Mouse (Mus musculus): ENCODE results near the gene Scn4a.
"Not testable (repeated sequence)": the region's sequence is repeated elsewhere in the genome, so short reads cannot be mapped to it uniquely, and the experiment has no call there.

The Scn4a gene

DNA sequence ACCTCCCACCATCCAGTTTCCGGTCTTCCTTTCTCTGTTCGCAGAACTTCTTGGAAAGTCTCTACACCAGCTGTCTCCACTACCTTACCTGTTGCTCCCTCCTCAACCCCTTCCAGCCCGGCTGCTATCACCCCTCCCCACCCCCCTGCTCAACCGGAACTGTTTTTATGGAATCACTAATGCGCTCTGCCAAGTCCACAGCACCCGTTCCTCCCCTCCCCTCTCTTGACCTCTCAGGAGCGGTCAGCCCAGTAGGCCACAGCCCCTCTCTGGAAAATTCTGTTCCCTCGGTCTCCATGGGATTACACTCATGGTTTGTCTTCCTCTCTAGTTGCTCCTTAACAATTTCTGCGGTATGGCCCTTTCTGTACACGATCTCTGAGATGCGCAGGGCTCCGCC is at the start of gene Scn4a:
Gene Scn4a (minus strand): TSS at position 101 of the 400 bp plus-strand sequence.
- DNase-seq, result no peak

DNA sequence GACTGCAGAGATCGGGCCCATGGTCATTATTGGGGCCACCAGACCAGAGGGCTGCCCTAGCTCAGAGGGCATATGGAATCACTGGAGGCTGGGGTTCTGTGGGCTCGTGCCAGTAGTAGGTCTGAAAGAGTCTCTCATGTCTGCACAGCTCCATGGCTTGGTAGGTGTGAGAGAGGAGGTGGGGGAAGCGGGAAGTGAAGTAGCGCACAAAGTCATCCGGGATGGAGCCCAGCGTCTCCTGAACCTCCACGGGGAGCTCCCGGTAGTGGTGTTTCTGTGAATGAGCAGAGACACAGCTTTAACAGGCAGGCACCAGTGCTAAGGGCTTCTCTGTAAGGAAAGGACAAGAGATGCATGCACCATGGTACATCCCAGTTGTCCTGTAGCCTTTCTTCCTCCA is 45.4 kb upstream of the Scn4a start:
- DNase-seq, result no peak

DNA sequence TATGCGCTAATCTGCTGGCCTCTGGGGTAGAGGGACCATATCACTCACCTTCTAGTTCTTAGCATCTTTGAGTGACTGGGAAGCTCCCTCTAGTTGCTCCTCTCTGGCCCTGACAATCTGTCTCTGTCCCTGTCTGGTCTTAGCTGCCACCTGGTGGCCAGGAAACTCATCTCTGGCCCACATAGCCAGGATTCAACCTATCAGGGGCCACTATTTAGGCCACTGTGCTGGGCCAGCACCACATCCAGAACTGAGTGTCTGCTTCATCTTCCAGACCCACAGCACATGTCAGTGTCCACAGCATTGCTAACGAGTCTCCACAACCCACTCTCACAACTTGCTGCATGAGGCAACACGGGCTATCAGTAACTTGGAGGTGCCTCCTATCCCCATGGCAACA is 44.6 kb upstream of the Scn4a start:
- no peak for DNase-seq

DNA sequence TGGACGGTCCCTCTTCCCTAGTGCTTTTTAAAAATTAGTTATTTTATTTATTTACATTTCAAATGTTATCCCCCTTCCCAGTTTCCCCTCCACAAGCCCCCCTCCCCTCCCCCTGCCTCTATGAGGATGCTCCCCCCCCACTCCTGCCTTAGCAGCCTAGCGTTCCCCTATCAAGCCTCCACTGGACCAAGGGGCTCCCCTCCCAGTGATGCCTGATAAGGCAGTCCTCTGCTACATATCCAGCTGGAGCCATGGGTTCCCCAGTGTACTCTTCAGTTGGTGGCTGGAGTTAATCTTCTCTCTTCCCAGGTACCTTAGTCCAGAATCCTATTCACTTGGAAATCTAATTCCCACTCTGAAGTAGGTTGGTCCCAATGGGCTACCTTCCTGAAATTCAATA is 41.0 kb upstream of the Scn4a start:
- not testable (repeated sequence) for DNase-seq

DNA sequence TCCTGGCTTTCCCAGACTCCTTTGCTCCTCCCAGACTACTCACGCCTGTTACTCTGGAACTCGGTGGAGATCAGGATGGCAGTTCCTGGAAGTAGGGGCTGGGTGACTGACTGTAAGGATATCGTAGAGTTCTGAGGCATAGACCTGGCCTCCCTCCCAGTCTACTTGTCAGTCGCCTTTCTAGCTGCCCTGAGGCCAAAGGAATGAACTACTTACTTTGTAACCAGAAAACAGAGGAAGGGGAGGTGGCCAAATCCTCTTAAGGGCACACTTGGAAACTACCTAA is 40.2 kb upstream of the Scn4a start:
- DNase-seq, result no peak

DNA sequence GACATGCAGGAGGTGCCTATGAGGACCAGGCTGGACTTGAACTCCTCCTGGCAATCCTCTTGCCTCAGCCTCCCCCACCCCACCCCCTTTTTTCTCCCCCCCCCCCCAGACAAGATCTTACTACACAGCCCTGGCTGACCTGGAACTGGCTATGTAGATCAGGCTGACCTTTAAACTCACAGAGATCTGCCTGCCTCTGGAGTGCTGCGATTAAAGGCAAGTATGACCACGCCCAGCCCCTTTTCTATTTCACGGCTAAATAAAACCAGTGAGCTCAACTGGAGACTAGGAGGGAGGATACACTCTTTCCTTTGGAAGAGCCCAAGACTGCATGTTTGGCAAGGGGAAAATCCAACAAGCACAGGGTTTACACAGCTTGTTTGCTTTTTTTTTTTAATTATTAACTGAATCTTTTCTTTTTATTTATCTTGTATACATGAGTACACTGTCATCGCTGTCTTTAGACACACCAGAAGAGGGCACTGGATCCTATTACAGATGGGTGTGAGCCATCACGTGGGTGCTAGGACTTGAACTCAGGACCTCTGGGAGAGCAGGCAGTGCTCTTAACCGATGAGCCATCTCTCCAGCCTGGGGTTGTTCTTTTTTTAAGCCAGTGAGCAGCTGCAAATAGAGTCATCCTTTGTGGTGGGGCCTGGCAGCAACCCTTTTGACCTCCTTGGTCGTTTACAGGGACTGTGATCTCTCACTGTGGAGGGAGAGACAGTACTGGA is 39.7 kb upstream of the Scn4a start:
- no peak for DNase-seq

DNA sequence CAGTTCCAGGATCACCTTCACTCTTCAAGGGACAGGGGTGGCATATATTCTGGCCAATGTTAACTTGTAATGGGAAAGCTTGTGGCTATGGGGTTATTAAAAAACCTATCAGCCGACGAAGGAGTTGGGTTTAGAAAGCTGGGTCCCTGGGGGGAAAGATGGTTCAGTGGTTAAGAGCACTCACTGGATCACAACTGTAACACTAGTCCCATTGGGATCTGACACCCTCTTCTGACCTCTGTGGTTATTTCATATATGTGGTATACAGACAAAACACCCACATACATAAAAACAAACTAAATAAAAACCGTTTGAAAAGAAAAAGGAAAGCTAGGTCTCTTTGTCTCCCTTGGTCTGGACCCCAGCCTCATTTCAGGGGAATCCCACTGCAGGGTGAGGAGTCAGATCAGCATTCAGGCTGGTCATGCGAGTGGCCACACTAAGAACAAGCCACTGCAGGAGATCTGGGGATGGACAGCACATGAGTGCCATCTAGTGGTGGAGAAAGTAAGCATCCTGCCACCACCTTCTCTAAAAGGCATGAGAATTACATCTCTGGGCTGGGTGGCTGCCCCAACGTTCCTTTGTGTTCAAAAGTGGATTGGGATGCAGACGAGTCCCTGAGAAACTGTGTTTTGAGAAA is 38.6 kb upstream of the Scn4a start:
- peak; percentile 78 for DNase-seq

DNA sequence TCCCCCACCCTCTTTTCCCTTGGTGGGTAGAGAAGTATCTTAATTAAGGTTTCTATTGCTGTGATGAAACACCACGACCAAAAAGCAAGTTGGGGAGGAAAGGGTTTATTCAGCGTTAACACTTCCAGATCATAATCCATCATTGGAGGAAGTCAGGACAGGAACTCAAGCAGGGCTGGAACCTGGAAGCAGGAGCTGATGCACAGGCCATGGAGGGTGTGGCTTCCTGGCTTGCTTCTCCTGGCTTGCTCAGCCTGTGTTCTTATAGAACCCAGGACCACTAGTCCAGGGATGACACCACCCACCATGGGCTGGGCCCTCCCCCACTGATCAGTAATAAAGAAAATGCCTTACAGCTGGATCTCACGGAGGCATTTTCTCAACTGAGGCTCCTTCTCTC is 37.7 kb upstream of the Scn4a start:
- DNase-seq, result no peak

DNA sequence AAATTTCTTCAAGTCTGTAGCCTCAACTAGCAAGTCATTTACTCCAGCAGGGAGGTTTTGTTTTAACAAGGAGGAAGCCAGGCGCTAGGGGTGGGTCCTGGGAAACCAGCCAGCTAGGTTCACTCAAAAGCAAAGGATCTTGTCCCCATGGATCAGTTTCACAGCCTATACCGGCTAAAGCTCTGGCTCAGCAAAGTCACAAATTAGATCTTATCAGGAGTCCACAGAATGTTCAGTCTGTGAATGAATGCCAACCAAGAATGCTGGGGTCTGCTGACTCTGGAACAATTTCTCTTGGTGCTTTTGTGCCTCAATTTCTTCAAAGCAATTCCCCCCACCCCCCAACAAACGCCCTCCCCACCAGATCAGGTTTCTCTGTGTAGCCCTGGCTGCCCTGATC is 36.5 kb upstream of the Scn4a start:
- no peak for DNase-seq

DNA sequence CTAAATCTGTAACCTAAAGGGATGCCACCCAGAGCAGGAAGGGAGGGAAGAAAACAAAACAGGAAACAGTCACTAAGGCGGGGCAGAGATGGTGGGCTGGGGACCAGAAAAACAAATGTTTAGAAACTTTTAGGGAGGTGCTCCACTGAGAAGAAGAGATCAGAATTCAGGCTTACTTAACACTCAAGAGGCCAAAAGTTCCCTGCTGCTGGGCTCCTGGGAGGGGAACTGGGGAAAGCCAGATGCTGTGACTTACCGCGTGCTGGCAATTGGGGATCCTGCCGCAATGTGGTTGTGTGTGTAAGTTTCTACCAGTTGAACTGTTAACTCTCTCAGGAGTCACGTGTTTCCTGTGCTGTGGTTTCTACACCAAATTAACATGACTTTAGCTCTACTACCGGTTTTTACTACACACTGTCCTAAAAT is 34.7 kb upstream of the Scn4a start, which contains the start of gene Icam2:
Gene Icam2 (minus strand): TSS at position 285 of the 426 bp plus-strand sequence.
- peak; percentile 82 for DNase-seq

DNA sequence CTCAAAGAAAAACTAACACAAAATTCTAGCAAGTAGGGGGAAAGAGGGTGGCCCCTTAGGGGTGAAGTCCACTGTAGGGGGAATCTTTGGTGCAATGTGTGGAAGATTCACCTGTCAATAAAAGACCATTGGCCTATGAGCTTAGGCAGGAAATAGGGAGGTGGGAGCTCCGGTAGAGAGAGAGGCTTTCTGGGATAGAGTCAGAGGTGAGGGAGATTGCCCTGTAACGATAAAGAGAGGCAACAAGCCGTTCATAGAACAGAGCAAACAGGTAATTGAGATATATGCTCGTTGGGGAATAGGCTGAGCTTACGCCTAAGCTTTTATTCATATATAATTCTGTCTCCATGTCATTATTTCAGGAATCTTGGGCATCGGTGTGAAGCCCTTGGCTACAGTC is 33.9 kb upstream of the Scn4a start:
- DNase-seq, result peak; percentile 52

DNA sequence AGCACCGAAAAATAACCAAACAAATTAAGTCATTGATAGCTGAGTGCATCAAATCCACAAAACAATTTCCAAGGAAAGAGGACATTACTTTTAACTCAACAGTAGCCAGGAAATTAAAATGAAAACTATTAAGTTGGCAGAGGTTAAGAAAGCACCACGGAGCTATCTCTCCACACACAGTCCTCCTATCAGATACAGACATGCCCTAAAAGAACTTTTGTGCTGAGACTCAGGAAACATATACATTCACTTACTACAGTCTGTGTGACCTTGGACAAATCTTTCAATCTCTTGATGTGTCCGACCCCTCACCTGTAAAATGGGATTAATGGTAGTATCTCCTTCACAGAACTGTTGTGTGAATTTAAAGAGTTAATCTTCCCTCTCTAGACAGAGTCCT is 33.3 kb upstream of the Scn4a start:
- no peak for DNase-seq

DNA sequence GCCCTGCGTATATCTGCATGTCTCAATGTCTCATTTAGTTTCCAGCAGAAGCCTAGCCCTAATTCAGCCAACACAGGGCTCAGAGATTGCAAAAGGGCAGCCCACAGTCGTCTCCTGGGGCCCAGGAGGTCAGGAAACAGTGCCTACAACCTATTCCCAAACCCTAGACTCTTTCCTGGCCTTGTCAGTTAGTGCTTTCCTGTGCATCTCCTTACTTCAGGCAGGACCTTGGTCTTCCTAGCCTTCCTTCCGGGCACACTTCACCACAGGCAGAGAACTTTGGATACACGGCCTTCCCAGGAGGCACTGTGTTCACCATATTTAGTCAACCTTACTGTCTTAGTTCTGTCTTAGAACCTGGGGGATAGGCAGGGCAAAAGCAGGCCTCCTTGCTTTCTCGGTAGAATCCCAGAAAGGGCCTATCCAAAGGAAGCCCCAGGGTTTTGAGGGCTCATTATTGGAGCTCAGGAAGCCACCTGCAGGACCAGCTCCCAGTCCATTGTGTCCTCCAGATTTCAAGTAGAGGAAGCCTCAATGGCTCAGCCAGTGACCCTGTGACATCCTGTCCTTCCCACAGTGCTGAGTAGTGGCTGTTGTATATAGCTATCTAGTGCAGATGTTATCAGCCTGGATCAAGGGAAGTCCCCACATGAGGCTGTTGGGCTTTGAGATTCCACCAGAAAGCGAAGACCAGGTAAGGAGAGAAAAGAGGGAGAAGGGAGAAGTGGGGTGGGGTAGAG is 30.1 kb upstream of the Scn4a start:
- no peak for DNase-seq

DNA sequence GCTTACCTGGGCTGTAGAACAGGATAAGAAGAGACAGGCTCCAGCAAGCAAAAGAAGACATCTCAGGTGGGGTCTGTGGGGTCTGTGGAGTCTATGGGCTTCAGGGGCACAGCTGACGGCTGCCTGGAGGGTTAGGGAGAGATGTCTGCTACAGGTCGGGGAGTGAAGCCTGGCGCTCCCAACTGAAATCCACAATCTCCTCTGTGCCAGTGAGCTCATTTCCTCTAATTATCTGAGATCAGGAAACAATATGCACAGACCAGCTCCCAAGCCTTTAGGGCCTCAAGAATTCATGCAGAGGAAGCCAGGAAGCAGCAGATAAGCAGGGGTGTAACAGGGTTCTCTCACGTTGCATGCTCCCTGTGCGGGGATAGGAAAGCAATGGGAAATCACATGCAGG is 29.3 kb upstream of the Scn4a start:
- no peak for DNase-seq

DNA sequence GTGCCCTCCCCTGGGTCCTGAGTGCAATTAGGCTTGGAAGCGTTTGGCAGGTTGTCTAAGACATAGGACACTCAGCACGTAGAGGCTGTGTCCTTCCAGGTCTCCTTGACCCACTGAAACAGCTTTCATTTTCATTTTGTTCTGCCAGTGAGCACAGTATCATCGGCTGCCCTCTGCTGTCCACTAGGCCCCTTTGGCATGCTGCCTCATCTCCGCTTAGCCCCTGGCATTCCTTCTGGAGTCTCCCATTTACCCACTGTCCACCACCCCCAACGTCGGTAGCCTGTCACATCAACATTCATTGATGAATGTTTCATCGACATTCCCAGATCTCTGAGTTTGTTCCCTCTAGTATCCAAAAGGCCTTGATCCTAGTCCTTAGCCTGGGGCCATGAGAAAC is 28.8 kb upstream of the Scn4a start:
- no peak for DNase-seq

DNA sequence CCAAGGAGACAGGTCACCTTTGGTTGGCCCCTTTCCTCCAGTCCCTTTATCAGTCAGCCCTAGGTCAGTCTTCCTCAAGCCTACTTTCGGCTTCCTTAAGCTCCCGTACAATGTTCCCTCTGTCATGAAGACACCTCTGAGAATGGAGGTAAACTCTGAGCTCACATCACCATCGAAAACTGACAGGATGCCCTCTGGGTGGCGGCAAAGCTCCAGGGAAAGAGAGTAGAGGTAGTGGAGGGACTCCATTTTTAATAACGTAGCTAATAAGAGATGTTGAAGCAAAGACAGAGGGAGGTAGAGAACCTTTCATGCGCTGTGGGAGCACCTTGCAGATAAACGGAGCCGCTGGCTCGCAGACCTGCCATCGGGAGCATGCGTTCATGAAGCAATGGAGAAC is 27.9 kb upstream of the Scn4a start:
- DNase-seq, result no peak

DNA sequence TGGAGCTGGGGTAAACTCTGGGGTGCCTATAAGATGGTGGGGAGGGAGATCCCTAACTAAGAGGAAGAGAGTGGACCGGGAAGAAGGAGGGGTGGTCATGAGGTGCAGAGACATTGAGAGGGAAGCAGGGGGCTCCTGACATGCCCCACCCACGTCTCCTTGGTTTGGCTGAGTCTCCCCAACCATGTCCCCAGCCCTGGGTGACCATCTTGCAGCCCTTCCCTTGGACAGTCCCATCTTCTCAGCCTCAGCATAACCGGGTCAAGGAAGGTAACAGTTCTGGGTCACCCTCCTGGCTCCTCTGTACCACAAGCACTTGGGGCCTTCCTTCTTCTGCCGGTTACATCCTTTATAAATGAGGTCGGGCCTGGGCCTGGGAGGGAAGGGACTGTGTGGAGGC is 21.9 kb upstream of the Scn4a start:
- peak; percentile 34 for DNase-seq

DNA sequence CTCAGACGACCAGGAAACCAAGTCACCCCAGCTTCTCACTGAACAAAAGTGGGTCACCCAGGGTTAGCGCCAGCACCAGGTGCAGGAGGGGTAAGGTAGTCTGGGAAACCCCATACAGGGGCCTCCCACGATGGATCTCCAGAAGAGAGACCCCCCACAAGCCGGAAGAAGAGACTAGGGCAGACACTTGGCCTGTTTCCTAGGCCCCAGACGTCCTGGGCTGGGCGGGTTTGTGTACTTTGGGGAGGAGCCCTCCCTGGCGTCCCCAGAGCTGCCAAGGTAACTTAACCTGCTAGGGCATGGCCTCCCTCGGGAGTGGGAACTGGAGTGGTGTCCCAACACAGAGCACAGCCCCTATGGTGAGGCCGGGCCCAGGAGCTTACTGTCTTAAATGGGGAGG is 21.5 kb upstream of the Scn4a start:
- DNase-seq, result peak; percentile 78

DNA sequence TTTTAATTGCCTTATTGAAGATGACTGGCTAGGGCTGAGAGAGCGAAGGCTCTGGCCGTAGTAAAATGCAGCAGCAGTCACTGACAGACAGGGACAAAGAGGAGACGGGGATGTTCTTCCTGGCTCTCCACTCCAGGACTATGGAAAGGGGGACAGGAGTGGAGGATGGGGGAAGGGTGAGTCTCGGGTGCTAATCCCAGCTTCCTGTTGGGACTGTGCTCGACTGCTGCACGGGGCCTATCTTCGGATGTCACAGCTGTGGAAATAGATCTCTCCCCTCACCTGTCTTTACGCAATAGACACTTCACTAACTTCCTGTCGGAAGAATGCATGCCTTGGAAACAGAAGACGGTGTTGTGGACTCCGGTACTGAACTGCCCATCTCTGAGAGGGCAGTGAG is 20.9 kb upstream of the Scn4a start:
- DNase-seq, result no peak

DNA sequence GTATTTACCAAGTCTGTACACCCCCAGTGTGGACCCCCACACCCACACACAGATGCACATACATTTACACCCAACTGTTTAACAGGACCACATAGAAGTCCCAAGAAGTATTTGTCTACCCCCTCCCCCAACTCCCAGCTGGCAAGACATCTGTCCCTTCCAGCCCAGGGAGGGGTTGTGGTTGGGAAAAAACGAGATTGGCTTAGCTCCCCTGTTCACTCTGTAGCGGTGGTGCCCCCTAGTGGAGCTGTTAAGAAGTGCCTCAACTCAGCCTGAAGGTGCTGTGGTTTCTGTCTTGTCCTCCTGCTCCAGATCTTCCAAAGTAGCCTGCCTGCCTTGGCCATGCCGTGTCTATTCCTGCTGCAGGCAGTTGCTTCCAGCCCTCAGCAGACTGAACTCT is 13.2 kb upstream of the Scn4a start:
- DNase-seq, result peak; percentile 84

DNA sequence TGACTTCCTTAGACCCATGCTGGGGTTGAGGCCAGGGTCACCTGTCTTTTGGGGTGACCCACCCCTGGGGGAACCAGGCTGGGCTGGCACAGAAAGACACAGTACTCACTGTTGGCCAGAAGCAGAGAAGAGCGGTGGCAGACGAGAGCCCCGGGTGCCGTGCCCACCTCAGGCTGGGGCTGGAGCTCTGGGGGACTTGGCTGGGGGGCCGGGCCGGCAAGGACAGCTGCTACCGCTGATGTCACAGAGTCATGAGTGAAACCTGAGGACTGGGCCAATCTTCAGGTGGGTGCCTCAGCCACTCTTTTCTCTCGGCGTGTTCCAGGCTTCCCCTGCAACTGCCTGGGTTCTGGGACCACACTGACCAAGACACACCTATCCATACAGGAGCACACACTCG is 12.3 kb upstream of the Scn4a start, which contains the start of gene Prr29:
Gene Prr29 (plus strand): TSS at position 107 of the 400 bp plus-strand sequence.
- no peak for DNase-seq

DNA sequence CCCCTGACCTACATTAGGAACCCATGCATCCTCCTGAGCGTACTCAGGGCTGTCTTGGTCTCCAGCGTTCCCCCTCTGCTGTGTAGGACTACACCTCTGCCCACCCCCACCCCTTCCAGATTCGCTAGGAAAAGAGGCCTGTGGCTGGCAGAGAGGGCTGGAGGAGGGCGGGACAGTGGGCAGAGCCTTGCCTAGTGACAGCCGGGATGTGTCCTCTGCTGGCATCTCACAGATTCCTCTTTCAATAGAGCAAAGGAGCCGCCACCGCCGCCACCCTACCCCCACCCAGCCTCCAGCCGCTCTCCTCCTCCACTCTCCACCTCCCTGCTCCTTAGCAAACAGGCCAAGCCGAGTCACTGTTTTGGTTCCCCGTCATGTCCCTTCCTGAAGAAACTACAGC is 11.6 kb upstream of the Scn4a start:
- no peak for DNase-seq

DNA sequence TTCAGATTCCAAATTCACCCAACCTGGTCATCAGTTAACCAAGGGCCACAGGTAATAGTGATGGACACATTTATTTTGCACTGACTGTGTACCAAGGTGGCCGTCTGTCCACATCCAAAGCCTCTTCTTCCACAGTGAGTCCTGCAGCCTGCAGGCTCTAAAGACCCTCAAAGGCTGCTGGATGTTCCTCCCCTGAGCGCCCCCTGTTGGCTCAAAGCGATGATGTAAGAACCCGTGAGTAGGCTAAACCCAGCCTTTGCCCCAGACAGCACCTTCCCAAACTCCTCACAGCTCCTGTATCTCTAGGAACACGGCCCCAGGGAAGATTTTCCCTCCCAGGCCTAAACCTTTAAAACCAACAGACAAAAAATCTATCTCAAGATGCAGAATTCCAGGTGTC is 6.3 kb upstream of the Scn4a start:
- DNase-seq, result peak; percentile 55
